Mouse (Mus musculus) left cerebral cortex, adult 6 months (tissue): Measurements from ENCODE around the gene Hpdl. TPM values are rescaled to one million over a fixed set of nuclear protein-coding genes. Genes with fewer than 3 reads are reported as not detected.

Experiments used
- long read RNA-seq, 2 experiments: library from polyadenylated mRNA; unstranded; transcript quantifications; one replicate each; pipeline ENCODE4 v2.0.0; 2019 to 2020
- polyA plus RNA-seq: library from polyadenylated mRNA; unstranded; fragments of <200 nt; fragmentation: Nextera tagmentation; gene quantifications from 2 replicates; pipeline ENCODE4 v1.2.3, GENCODE M21; 2021

Hpdl gene
- 2.2 and 2.4 TPM in 2 replicates for polyA plus RNA-seq
- long read RNA-seq, experiment 1, transcript Hpdl-201 (1 exons, 1,804 nt): major isoform, 14 of 14 reads
- long read RNA-seq, experiment 1, partial matches to known transcripts: 0 of 14 reads
- long read RNA-seq, experiment 1, other reads (novel, unspliced or antisense): 0 of 14 reads
- long read RNA-seq, experiment 2, partial matches to known transcripts: 0 of 2 reads
- long read RNA-seq, experiment 2, other reads (novel, unspliced or antisense): 0 of 2 reads

GRCm38 (mm10) chr4:116821694-116822016 lies at the start of gene Hpdl:
TSS of gene Hpdl (minus strand) at chr4:116821707.

GRCm38 (mm10) chr4:116807197-116808129 lies 14.0 kb downstream of the Hpdl start, which contains the start of the genes Toe1 and Mutyh:
TSS of gene Toe1 (minus strand) at chr4:116807640.
TSS of gene Mutyh (plus strand) at chr4:116807723.

Other genes starting within 250 kb of the Hpdl start
- 1.8 and 3.2 TPM in 2 replicates for gene Ccdc17, start 225.1 kb downstream of the Hpdl start, polyA plus RNA-seq
- 4.4 and 6.2 TPM in 2 replicates for gene Nasp, start 193.8 kb downstream of the Hpdl start, polyA plus RNA-seq
- gene Akr1a1, start 170.0 kb downstream of the Hpdl start, polyA plus RNA-seq: 568 and 624 TPM in 2 replicates
- gene Prdx1, start 136.2 kb downstream of the Hpdl start, polyA plus RNA-seq: 680 and 725 TPM in 2 replicates
- gene Mmachc, start 113.3 kb downstream of the Hpdl start, polyA plus RNA-seq: 10.1 and 15.4 TPM in 2 replicates
- gene Ccdc163, start 113.2 kb downstream of the Hpdl start, polyA plus RNA-seq: 4.1 and 4.8 TPM in 2 replicates
- 2.4 and 2.5 TPM in 2 replicates for gene Tesk2, start 100.8 kb downstream of the Hpdl start, polyA plus RNA-seq
- gene Toe1, start 14.1 kb downstream of the Hpdl start, polyA plus RNA-seq: 8.2 and 10.8 TPM in 2 replicates
- 1.2 and 1.4 TPM in 2 replicates for gene Mutyh, start 14.0 kb downstream of the Hpdl start, polyA plus RNA-seq
- gene Zswim5, start 55.7 kb upstream of the Hpdl start, polyA plus RNA-seq: 0.75 and 0.85 TPM in 2 replicates
- 56.2 and 74.4 TPM in 2 replicates for gene Urod, start 172.7 kb upstream of the Hpdl start, polyA plus RNA-seq
- 11.4 and 13.0 TPM in 2 replicates for gene Hectd3, start 173.6 kb upstream of the Hpdl start, polyA plus RNA-seq
- gene Eif2b3, start 197.7 kb upstream of the Hpdl start, polyA plus RNA-seq: 20.0 and 23.7 TPM in 2 replicates